Mouse (Mus musculus) cerebellum, postnatal 10 days (tissue): Measurements from ENCODE around the gene Olfr194.
"Not testable (repeated sequence)": the region's sequence is repeated elsewhere in the genome, so short reads cannot be mapped to it uniquely, and the experiment has no call there.

Source experiments
- DNase-seq, 2 experiments: peaks; one replicate each; pipeline ENCODE4 v3.0.0; 2021; ENCODE audit warnings: mixed read lengths in 2 of 2

Gene Olfr194

DNA sequence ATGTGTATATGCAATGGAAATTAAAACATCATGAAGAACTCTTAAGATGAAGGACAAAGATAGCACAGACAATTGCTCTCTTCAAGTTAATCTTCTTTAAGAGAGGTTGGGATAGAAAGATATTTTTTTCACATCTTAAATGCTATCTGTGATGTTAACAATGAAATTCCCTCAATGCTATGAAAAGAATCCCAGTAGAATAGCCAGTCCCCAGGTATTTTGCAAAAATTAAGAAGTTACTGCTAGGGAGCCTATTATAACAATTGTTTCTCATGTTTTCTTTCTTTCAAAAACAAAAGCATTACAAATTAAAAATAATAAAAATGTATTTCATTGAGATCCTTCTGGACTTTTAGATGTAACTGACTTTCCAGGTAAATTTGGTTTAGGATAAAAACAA, at the start of gene Olfr194:
Olfr194 (minus strand) TSS at position 101 of the 400 bp plus-strand sequence.
- no peak for DNase-seq

DNA sequence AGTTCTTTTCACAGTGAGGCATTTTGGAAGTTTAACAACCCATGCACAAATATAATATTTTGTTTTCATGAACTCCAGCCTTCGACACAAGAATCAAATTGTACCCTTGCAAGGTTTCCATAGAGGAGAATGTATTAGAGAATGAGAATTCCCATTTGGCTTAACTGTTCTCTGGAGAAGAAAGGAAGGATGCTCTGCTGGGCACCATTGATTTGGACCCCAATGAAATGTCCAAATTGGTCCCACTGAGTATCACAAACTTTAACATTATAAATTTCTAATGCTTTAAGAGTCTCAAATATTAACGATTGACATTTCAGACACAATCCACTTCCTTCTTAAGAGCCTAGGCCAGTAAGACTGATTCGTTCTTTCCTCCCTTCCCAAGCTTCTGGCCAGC, 49.5 kb upstream of the Olfr194 start, which contains the start of gene Olfr196:
Olfr196 (minus strand) TSS at position 101 of the 400 bp plus-strand sequence.
- DNase-seq, result no peak

DNA sequence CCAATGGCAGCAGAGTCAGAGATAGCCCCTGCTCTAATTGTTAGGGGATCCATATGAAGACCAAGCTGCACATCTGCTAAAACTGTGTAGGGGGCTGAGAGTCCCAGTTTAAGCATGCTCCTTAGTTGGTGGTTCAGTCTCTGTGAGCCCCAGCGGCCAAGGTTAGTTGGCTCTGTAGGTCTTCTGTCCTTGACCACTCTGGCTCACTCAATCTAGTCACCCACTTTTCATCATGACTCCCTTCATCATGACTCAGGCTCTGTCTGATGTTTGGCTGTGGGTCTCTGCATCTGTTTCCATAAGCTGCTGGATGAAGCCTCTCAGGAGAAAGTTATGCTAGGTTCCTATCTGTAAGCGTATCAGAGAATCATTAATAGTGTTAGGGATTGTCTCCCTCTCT, 31.1 kb upstream of the Olfr194 start:
- no peak for DNase-seq

DNA sequence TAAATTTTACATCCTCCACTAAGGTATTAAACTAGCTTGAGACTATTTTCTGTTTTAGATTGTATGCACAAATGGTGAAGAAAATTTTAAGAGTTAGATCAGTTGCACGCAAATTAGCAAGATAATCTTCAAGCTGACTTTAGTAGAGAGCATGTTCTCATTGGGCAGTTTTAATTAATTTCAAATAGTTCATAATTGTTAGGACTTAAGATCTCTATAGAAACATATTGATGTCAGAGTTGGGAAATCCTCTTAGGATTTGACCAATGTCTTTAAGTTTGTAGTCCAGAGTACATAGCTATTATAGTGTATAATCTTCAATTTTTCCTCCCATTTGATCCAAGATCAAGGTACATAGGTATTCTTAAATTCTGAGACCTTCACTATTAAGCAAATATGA, 25.9 kb upstream of the Olfr194 start, which contains the start of gene Olfr195:
Olfr195 (plus strand) TSS at position 301 of the 400 bp plus-strand sequence.
- no peak for DNase-seq

DNA sequence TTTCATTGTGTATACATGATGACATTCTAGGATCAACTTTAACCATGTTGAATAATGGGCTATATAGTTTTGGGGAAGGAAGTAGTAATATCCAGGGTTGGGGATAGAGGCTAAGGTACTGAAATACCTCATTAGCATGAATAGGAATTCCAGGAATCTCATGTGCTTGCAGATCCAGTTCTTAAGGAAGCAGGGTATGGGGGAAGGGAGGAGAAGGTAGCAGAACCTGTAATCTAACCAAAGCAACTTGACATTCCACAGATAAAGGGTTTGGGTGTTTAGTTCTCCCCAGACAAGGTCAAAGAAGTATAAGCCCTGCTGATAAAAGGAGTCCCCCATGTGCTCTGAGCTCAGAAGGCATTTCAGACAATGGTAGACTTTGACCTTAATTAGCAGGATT, 20.2 kb upstream of the Olfr194 start:
- DNase-seq, result no peak

DNA sequence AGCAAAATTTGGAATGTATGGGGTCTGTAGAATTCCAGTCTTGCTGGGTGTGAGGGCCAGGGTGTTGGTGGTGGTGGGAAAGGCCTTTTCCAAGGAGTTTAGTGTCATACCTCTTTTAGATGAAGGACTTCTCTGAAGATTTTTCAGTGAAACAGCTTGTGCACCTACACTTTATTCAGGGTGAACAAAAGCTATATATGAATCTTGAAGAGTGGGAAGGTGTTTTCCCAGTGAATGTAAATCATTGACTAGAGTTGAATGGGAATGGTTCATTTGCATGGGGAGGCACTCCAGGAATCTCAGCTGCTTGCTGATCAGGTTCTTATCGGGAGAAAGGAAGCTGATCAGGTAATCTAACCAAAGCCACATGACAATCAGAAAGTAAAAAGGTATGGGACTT, 9.9 kb upstream of the Olfr194 start:
- DNase-seq, result no peak

DNA sequence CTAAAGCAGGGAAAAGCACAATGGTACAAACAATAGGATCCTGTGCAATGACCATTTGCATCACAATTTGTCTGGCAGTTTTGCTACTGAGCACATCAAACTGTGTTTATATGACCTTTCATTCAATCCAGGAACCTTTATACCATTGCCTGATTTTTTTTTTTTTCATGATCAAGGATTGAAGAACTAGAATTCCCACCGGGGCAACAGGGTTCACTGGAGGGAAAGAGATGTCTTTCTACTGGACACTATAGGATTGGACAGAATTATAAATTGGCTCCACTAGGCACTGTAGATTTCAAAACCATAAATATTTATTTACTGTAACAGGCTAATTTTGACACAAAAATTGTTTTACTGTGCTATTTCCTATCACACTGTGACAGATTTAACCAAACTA, 9.1 kb downstream of the Olfr194 start, which contains the start of gene Olfr193:
Olfr193 (minus strand) TSS at position 101 of the 400 bp plus-strand sequence.
- DNase-seq, result no peak

DNA sequence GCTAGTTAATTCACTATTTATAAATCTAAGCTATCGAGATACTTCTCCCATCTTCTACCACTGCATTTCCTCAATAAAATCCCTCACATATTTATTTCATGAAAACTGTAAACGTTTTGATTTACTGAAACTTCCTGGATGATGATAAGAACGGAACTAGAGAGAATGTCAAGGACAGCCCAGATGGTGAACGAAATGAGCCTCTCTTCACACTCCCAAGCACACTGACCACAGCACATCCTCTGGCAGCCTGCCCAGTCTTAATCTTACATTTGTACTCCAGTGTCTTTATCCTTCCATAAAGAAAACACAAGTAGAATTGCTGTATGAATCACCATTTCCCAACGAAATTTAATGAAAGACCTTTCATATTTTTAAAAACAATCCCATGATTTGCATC, 12.3 kb downstream of the Olfr194 start:
- DNase-seq, result not testable (repeated sequence)

DNA sequence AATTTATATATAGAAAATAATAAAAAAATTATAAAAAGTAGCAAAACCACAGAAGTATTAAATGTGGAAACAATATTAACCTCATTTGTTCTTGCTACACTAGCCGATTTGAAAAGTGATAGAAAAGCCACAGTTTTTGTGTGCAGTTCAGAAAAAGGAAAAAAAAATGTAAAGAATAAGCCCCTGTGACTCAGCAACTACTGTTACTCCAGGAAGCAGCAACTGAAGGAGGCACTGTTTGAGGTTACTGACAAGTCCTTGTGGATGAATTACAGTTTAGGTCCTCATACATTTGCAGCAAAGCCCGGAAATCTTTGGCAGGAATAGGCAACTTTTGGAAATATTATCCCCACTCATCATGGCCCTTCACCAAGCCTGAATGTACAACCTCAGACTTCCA, 15.6 kb downstream of the Olfr194 start:
- DNase-seq, result no peak

DNA sequence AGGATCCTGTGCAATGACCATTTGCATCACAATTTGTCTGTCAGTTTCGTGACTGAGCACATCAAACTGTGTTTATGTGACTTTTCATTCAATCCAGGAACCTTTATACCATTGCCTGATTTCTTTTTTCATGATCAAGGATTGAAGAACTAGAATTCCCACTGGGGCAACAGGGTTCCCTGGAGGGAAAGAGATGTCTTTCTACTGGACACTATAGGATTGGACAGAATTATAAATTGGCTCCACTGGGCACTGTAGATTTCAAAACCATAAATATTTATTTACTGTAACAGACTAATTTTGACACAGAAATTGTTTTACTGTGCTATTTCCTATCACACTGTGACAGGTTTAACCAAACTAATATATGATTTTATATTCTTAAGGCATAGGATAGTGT, 31.1 kb downstream of the Olfr194 start, which contains the start of gene Olfr191:
Olfr191 (minus strand) TSS at position 101 of the 400 bp plus-strand sequence.
- not testable (repeated sequence) for DNase-seq

DNA sequence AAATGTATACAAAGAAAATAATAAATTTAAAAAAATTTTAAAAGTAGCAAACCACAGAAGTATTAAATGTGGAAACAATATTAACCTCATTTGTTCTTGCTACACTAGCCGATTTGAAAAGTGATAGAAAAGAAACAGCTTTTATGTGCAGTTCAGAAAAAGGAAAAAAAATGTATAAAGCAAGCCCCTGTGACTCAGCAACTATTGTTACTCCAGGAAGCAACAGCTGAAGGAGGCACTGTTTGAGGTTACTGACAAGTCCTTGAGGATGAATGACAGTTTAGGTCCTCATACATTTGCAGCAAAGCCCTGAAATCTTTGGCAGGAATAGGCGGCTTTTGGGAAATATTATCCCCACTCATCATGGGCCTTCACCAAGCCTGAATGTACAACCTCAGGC, 39.8 kb downstream of the Olfr194 start:
- not testable (repeated sequence) for DNase-seq

DNA sequence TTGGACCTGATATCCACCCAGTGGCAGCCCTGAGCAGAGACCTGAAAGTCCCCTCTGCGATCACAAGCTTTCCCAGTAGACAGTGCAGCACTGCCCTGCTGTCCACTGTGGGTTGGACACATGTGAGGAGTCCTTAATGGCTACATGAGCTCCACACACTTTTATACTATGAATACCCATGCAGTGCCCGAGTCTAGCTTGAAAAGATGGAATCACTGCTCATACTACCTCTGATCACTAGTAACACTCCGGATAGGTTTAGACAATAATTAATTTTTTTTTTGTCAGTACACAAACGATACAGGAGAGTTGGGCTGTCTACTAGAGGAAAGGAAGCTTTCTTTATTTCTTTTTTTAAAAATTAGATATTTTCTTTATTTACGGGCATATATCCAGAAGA, 43.0 kb downstream of the Olfr194 start, which contains the start of gene Olfr190:
Olfr190 (minus strand) TSS at position 101 of the 400 bp plus-strand sequence.
- no peak for DNase-seq

DNA sequence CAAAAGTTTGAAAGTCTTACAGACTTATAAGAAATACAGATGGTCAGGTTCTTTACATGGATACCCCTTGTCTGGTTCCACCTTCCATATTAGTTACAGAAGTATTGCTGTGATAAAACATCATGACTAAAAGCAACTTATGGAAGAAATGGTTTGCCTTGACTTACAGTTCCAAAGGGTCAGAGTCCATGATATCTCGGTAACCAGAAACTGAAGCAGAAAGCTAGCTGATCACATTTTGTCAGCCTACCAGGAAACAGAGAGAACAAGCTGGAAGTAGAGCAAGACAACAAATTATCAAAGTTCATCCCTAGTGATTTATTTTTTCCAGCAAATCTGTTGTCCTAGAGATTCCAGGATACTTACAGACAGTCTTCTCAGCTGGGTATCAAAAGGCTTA, 47.3 kb downstream of the Olfr194 start:
- DNase-seq, result no peak

DNA sequence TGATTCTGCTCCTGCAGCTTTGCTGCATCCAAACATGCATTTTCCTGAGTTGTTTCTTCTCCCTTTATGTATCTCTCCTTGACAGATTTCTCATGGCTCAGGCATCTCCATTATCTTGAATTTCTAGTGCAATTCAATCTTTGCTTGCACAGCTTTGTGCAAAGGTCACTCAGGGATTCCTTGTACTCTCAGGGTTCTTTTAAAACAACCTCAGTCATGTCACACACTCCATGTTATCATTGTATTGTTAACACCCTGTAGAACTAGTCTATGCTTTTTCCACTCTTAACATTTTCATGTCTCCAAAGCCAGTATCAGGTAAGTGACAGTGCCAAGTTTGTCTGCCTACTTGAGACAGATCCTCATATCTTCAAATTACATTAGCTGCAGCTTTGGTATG, 49.1 kb downstream of the Olfr194 start:
- no peak for DNase-seq
